Mouse (Mus musculus): ENCODE data around the gene Mchr1. TPM values are rescaled to one million over a fixed set of nuclear protein-coding genes. Genes with fewer than 3 reads are reported as not detected.

The Mchr1 gene
- polyA plus RNA-seq, 1 experiment from 2014 or later, result 7.9 TPM

DNA sequence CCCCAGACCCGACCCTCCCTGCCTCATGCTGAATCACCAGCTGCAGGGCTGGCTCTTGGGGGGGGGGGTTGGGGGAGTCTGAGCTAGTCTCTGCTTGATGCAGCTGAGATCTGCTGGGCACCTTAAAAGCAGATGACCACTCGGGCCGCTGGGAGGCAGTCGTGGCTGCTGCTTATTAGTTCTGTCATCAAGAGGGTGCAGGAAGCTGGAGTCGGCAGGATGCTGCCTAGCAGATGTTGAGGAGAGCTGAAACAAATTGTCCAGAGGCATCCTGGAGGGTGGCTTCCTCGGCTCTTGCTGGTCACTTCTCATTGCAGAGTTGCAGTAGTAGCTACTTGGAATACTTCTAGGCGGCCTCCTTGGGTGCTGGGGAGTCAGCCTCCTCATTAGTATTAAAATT lies 4.0 kb downstream of the Mchr1 start:
- 40% methylated on average over 6 of the region's 7 CpGs for WGBS
- ATAC-seq, result no peak
- H3K9me3 ChIP-seq (ENCODE audit: control insufficient read depth, low read length), result no peaks in the 10 kb centered on the region

DNA sequence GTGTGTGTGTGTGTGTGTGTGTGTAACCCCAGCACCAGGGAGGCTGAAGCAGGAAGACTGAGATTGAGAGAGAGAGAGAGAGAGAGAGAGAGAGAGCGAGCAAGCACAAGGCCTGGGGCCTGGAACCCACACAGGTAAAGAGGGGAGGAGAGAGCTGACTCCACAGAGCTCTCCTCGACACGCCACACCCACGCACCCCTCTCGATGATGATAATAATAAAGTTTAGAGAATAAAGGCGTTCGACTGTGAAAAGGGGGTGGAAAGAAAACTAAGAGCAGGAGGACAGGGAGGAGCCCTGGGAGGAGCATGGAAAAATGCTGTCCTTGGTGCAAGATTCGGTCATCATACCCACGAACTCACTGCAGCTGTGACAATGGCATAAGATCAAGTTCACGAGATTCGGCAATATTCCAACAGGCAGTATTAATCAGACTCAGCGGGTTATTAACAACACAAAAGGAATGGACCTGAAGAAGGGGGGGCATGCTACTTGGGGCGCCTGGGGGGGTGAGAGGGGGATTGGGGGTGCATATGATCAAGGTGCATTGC lies 4.6 kb downstream of the Mchr1 start:
- 68% methylated on average over 13 of the region's 13 CpGs for WGBS
- Histone ChIP-seq H3K4me2 (ENCODE audit: low read length) (no peak overlapping the region), H3K27ac (ENCODE audit: low read depth, low read length) (no peak overlapping the region), H3K4me3 (ENCODE audit: low read length) (no peak overlapping the region), H3K36me3 (ENCODE audit: control insufficient read depth, insufficient read depth, low read length) (no peaks in the 10 kb centered on the region; the same call in 1 of the 2 replicates), H3K9me3 (ENCODE audit: control insufficient read depth, low read length) (0 out of 2 replicates have a peak, but pooled peaks cover 4% of the 10 kb centered on the region), H3K4me1 (ENCODE audit: control insufficient read depth, insufficient read depth, low read depth, low read length) (peaks cover 2% of the 10 kb centered on the region; the same call in 1 of the 2 replicates), H3K9ac (ENCODE audit: low read depth, low read length) (no peak overlapping the region), H3K27me3 (replicated peaks; ENCODE audit: control insufficient read depth, insufficient read depth, low read length) (no peaks in the 10 kb centered on the region)
- no peak for ATAC-seq

More for the DNA sequence above, 4.0 kb downstream of the Mchr1 start:
- Histone ChIP-seq H3K4me1 (ENCODE audit: control insufficient read depth, insufficient read depth, low read depth, low read length) (peaks cover 2% of the 10 kb centered on the region; the same call in 1 of the 2 replicates), H3K36me3 (ENCODE audit: control insufficient read depth, insufficient read depth, low read length) (no peaks in the 10 kb centered on the region; the same call in 1 of the 2 replicates), H3K4me2 (ENCODE audit: low read length) (no peak overlapping the region), H3K9ac (ENCODE audit: low read depth, low read length) (no peak overlapping the region), H3K27ac (ENCODE audit: low read depth, low read length) (no peak overlapping the region), H3K27me3 (replicated peaks; ENCODE audit: control insufficient read depth, insufficient read depth, low read length) (no peaks in the 10 kb centered on the region), H3K4me3 (ENCODE audit: low read length) (no peak overlapping the region)

- Histone ChIP-seq H3K27me3 (replicated peaks; ENCODE audit: control insufficient read depth, insufficient read depth, low read length) (no peaks in the 10 kb centered on the region), H3K9ac (ENCODE audit: low read depth, low read length) (no peak overlapping the region), H3K36me3 (ENCODE audit: control insufficient read depth, insufficient read depth, low read length) (no peaks in the 10 kb centered on the region), H3K9me3 (ENCODE audit: control insufficient read depth, low read length) (peaks cover 11% of the 10 kb centered on the region; the same call in 1 of the 2 replicates), H3K4me2 (ENCODE audit: low read length) (no peak overlapping the region), H3K4me1 (ENCODE audit: control insufficient read depth, insufficient read depth, low read depth, low read length) (no peaks in the 10 kb centered on the region), H3K27ac (ENCODE audit: low read depth, low read length) (no peak overlapping the region), H3K4me3 (ENCODE audit: low read length) (no peak overlapping the region)
- 80% methylated on average over 3 of the region's 3 CpGs for WGBS
- ATAC-seq, result no peak
Observed at GRCm38 (mm10) chr15:81246890-81247289, 11.6 kb downstream of the Mchr1 start.

DNA sequence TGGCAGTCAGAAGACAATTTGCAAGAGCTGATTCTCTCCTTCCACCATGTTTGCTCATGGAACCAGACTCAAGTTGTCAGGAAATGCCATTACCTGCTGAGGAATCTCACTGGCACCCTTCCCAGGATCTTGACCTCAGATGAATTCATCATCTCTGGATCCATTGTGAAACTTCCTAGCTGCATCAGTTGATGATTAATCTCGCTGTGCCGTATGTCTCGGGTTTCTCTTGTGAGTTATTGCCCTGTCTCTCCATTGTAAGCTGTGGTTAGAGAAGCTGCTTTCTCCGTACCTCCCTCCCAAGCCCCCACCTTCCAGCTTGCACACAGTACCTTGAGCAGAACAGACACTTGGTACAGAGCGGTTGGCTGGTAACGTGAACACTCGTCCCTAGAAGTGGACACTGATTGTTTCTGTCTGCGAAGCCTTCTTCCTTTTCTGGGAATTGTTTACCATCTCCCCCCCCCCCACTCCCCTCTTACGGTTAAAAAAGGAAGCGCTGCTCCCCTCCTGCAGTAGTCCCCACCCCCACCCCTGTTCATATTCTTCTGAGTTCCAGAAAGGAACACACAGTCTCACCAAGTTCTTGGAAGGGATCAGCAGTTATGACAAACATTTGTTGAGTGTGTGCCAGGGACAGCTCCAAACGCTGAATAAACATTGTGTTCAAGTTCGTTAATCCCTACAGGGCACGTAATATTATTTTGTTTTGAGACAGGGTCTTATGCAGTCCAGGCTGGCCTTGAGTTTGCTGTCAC lies 12.5 kb downstream of the Mchr1 start:
- no peak overlapping the region for H3K9ac ChIP-seq (ENCODE audit: low read depth, low read length)
- peak overlapping the region; percentile 5; the same call in 1 of the 2 replicates for H3K4me2 ChIP-seq (ENCODE audit: low read length)
- no peak for ATAC-seq
- H3K36me3 ChIP-seq (ENCODE audit: control insufficient read depth, insufficient read depth, low read length), result no peaks in the 10 kb centered on the region
- H3K4me3 ChIP-seq (ENCODE audit: low read length), result no peak overlapping the region
- H3K27me3 ChIP-seq (replicated peaks; ENCODE audit: control insufficient read depth, insufficient read depth, low read length), result no peaks in the 10 kb centered on the region
- 35% methylated on average over 13 of the region's 13 CpGs for WGBS
- H3K4me1 ChIP-seq (ENCODE audit: control insufficient read depth, insufficient read depth, low read depth, low read length), result no peaks in the 10 kb centered on the region
- H3K27ac ChIP-seq (ENCODE audit: low read depth, low read length), result no peak overlapping the region
- H3K9me3 ChIP-seq (ENCODE audit: control insufficient read depth, low read length), result peaks cover 11% of the 10 kb centered on the region; the same call in 1 of the 2 replicates

- no peak overlapping the region for H3K4me3 ChIP-seq (ENCODE audit: low read length)
- WGBS, result 81% methylated on average over 4 of the region's 4 CpGs
- H3K4me1 ChIP-seq (ENCODE audit: control insufficient read depth, insufficient read depth, low read depth, low read length), result no peaks in the 10 kb centered on the region
- H3K36me3 ChIP-seq (ENCODE audit: control insufficient read depth, insufficient read depth, low read length), result no peaks in the 10 kb centered on the region
- H3K27ac ChIP-seq (ENCODE audit: low read depth, low read length), result no peak overlapping the region
- H3K9ac ChIP-seq (ENCODE audit: low read depth, low read length), result no peak overlapping the region
- peaks cover 11% of the 10 kb centered on the region; the same call in 1 of the 2 replicates for H3K9me3 ChIP-seq (ENCODE audit: control insufficient read depth, low read length)
- no peaks in the 10 kb centered on the region for H3K27me3 ChIP-seq (replicated peaks; ENCODE audit: control insufficient read depth, insufficient read depth, low read length)
- no peak for ATAC-seq
- H3K4me2 ChIP-seq (ENCODE audit: low read length), result no peak overlapping the region
Observed at GRCm38 (mm10) chr15:81248341-81248679, 13.0 kb downstream of the Mchr1 start.

GRCm38 (mm10) chr15:81248951-81249579 lies 13.8 kb downstream of the Mchr1 start:
- no peak for ATAC-seq

GRCm38 (mm10) chr15:81252626-81253174 lies 17.4 kb downstream of the Mchr1 start:
- ATAC-seq, result no peak
- Histone ChIP-seq H3K27me3 (replicated peaks; ENCODE audit: control insufficient read depth, insufficient read depth, low read length) (no peaks in the 10 kb centered on the region), H3K4me3 (ENCODE audit: low read length) (no peak overlapping the region), H3K27ac (ENCODE audit: low read depth, low read length) (no peak overlapping the region), H3K36me3 (ENCODE audit: control insufficient read depth, insufficient read depth, low read length) (no peaks in the 10 kb centered on the region), H3K9ac (ENCODE audit: low read depth, low read length) (no peak overlapping the region), H3K4me1 (ENCODE audit: control insufficient read depth, insufficient read depth, low read depth, low read length) (peaks cover 5% of the 10 kb centered on the region; the same call in 1 of the 2 replicates), H3K4me2 (ENCODE audit: low read length) (no peak overlapping the region), H3K9me3 (ENCODE audit: control insufficient read depth, low read length) (peaks cover 7% of the 10 kb centered on the region; the same call in 1 of the 2 replicates)
- 70% methylated on average over 4 of the region's 4 CpGs for WGBS

More at GRCm38 (mm10) chr15:81248951-81249579, 13.8 kb downstream of the Mchr1 start:
- 92% methylated on average over 4 of the region's 4 CpGs for WGBS
- H3K9me3 ChIP-seq (ENCODE audit: control insufficient read depth, low read length), result peaks cover 11% of the 10 kb centered on the region; the same call in 1 of the 2 replicates
- no peaks in the 10 kb centered on the region for H3K4me1 ChIP-seq (ENCODE audit: control insufficient read depth, insufficient read depth, low read depth, low read length)
- H3K36me3 ChIP-seq (ENCODE audit: control insufficient read depth, insufficient read depth, low read length), result no peaks in the 10 kb centered on the region
- H3K27ac ChIP-seq (ENCODE audit: low read depth, low read length), result no peak overlapping the region
- H3K9ac ChIP-seq (ENCODE audit: low read depth, low read length), result no peak overlapping the region
- H3K4me2 ChIP-seq (ENCODE audit: low read length), result no peak overlapping the region
- H3K4me3 ChIP-seq (ENCODE audit: low read length), result no peak overlapping the region
- no peaks in the 10 kb centered on the region for H3K27me3 ChIP-seq (replicated peaks; ENCODE audit: control insufficient read depth, insufficient read depth, low read length)

DNA sequence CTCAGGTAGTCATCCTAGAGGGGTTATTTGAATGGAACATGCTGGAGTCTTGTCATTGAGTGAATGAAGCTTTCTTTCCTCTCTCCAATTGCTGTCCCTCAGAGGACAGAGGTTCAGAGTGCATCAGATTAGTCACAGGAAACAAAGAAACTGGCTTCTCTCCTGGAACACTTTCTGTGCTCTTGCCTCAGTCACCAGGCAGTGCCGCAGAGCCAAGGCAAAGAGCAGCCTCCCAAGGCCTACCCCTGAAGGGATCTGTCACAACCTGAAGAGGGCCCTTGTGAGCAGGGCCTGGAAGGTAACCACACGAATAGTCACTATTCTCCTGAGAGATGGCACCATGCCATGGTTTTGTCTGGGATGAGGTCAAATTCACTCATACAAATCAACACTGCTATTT lies 18.3 kb downstream of the Mchr1 start:
- Histone ChIP-seq H3K27me3 (replicated peaks; ENCODE audit: control insufficient read depth, insufficient read depth, low read length) (no peaks in the 10 kb centered on the region), H3K4me2 (ENCODE audit: low read length) (no peak overlapping the region), H3K4me1 (ENCODE audit: control insufficient read depth, insufficient read depth, low read depth, low read length) (peaks cover 5% of the 10 kb centered on the region; the same call in 1 of the 2 replicates), H3K9ac (ENCODE audit: low read depth, low read length) (no peak overlapping the region), H3K4me3 (ENCODE audit: low read length) (no peak overlapping the region), H3K9me3 (ENCODE audit: control insufficient read depth, low read length) (peaks cover 7% of the 10 kb centered on the region; the same call in 1 of the 2 replicates), H3K36me3 (ENCODE audit: control insufficient read depth, insufficient read depth, low read length) (no peaks in the 10 kb centered on the region), H3K27ac (ENCODE audit: low read depth, low read length) (no peak overlapping the region)
- ATAC-seq, result no peak
- WGBS, result 68% methylated on average over 2 of the region's 2 CpGs
